Mouse (Mus musculus) midbrain, embryonic 16.5 days (tissue): ENCODE results near the gene Gm11361. TPM values are rescaled to one million over a fixed set of nuclear protein-coding genes. Genes with fewer than 3 reads are reported as not detected.

Source experiments
- ATAC-seq: fragments of 200-750 bp; cut with Nextera tagmentation; 2 replicates; pipeline ENCODE4 v1.8.0; 2017; ENCODE audit warnings: moderate TSS enrichment
- H3K27ac ChIP-seq: fragments of 300-500 bp; sonication (generic); 2 replicates; pipeline ENCODE4 v1.5.1; 2014; ENCODE audit warnings: mild to moderate bottlenecking, low read length, mixed read lengths
- H3K27me3 ChIP-seq: fragments of 300-500 bp; sonication (generic); 2 replicates; pipeline ENCODE4 v1.6.1; 2014; ENCODE audit warnings: low read depth, low read length, mixed read lengths; ENCODE audit not compliant: control insufficient read depth, insufficient read depth
- H3K36me3 ChIP-seq: fragments of 300-500 bp; sonication (generic); 2 replicates; pipeline ENCODE4 v1.6.1; 2014; ENCODE audit warnings: mild to moderate bottlenecking, low read length, moderate library complexity, mixed read lengths; ENCODE audit not compliant: control insufficient read depth, insufficient read depth
- H3K4me1 ChIP-seq: fragments of 300-500 bp; sonication (generic); 2 replicates; pipeline ENCODE4 v1.6.1; 2014; ENCODE audit warnings: mild to moderate bottlenecking, low read length, mixed read lengths; ENCODE audit not compliant: control insufficient read depth, insufficient read depth
- H3K4me2 ChIP-seq: fragments of 300-500 bp; sonication (generic); 2 replicates; pipeline ENCODE4 v1.6.1; 2014; ENCODE audit warnings: mild to moderate bottlenecking, low read length, mixed read lengths
- H3K4me3 ChIP-seq: fragments of 300-500 bp; sonication (generic); 2 replicates; pipeline ENCODE4 v1.5.1; 2014; ENCODE audit warnings: low read depth, mild to moderate bottlenecking, low read length, moderate library complexity, mixed read lengths
- H3K9ac ChIP-seq: fragments of 300-500 bp; sonication (generic); 2 replicates; pipeline ENCODE4 v1.6.1; 2014; ENCODE audit warnings: low read depth, low read length, mixed read lengths
- H3K9me3 ChIP-seq: fragments of 300-500 bp; sonication (generic); replicated peaks from 2 replicates; pipeline ENCODE4 v1.6.1; 2014; ENCODE audit warnings: mild to moderate bottlenecking, low read length, mixed read lengths; ENCODE audit not compliant: control insufficient read depth, poor library complexity, severe bottlenecking
- WGBS: fragments of 180-500 bp; shearing (Covaris S2); extraction: QIAGEN DNeasy Blood & Tissue Kit; methylation state at CpG from one replicate; pipeline ENCODE4 v1.1.7; 2014; 5-methylcytosine and 5-hydroxymethylcytosine counted together
- polyA plus RNA-seq: library from polyadenylated mRNA; unstranded; fragments of >200 nt; fragmentation: Nextera tagmentation; extraction: Ambion mirVana; gene quantifications from 2 replicates; pipeline ENCODE4 v1.2.1, GENCODE M21; 2015

The Gm11361 gene
- polyA plus RNA-seq: 1.5 and 2.5 TPM in 2 replicates

DNA sequence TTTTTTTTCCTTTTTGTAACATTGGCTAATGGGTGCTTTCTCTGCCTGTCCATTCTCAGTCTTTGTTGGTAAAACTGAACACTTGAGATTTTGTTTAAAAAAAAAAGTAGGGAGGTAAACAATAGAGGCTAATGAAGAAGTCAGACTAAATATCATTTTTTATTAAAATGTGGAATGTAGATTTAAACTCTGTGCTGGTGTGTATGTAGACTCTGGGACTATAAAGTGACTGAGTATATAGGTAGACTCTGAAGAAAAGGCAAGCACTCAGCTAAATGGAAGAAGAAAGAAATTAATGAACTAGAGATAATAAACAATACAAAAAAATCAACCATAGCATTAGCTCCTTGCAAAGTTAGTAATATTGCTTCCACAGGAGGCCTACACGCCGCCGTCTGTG, at the start of gene Gm11361:
Gm11361 (plus strand) TSS at position 301 of the 400 bp plus-strand sequence.
- Histone ChIP-seq H3K9me3 (no peaks in the 10 kb centered on the region), H3K4me1 (no peaks in the 10 kb centered on the region), H3K4me2 (no peak within 1 kb of the TSS), H3K27me3 (no peaks in the 10 kb centered on the region), H3K36me3 (no peaks in the 10 kb centered on the region), H3K4me3 (no peak within 1 kb of the TSS), H3K27ac (no peak within 1 kb of the TSS), H3K9ac (no peak within 1 kb of the TSS)
- WGBS: 94% methylated on average over 3 of the region's 3 CpGs
- no peak for ATAC-seq

DNA sequence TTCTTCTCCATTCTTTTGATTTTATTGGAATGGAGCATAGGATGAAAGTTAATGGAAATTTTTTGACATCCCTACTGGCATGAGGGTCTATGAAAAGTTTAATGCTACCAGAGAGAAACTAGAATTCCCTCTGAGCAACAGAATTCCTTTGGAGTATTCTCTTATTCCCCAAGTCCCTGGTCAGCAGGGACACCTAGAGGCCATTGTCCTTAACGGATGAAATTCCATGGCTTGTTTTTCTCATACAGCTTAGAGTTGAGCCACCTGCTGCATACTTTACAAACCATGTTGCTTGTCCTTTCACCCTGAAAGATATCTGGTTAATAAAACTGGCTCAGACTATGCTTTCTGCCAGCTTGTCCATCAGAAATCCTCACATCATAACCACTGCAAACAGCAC, 7.1 kb downstream of the Gm11361 start:
- no peaks in the 10 kb centered on the region for H3K27me3 ChIP-seq
- 17% methylated on average over 1 of the region's 1 CpGs for WGBS

DNA sequence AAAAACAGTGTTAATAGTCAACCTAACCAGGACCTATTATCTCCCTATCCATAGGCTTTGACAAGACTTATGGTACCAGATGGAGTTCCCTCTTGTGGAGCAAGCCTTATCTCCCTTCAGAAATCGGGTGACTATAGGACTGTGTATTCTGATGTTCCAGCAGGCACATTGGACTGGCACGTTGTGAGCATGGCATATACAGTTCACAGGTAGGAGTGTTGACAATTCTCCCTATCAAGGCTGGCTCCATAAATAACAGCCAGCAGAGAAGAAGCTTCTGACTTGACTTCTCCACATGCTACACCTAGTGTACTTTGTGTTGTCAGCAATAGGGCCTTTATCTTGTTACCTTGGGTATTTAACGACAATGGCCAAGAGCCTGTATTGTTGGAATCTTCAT, 30.0 kb downstream of the Gm11361 start:
- 98% methylated on average over 3 of the region's 3 CpGs for WGBS
- H3K9ac ChIP-seq: no peak overlapping the region

More for the DNA sequence above, 7.1 kb downstream of the Gm11361 start:
- H3K4me2 ChIP-seq: no peak overlapping the region
- no peaks in the 10 kb centered on the region for H3K36me3 ChIP-seq
- H3K4me3 ChIP-seq: no peak overlapping the region
- no peaks in the 10 kb centered on the region for H3K4me1 ChIP-seq
- no peak for ATAC-seq
- no peak overlapping the region for H3K27ac ChIP-seq
- no peak overlapping the region for H3K9ac ChIP-seq
- H3K9me3 ChIP-seq: no peaks in the 10 kb centered on the region

DNA sequence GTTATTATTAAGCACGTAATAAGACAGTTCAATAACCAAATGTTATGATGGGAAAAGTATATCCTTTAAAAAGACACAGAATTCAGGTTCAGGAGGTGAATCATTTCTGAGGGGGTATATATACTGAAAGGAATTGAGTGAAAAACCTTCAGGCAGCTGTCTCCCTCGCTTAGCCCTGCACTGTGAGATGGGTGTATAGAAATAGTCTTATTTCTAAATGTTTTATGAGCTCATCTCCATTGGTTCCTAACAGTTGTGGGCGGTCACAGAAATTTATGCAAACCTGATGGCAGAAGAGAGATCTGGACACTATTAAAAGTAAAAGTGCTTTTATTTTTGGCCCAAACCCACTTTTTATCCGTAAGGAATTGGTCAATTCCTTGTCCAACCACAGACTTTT, 36.9 kb downstream of the Gm11361 start:
- peak; percentile 59 for ATAC-seq
- H3K36me3 ChIP-seq: no peaks in the 10 kb centered on the region
- 57% methylated on average over 4 of the region's 4 CpGs for WGBS
- no peaks in the 10 kb centered on the region for H3K9me3 ChIP-seq
- peaks cover 23% of the 10 kb centered on the region for H3K4me1 ChIP-seq
- H3K9ac ChIP-seq: no peak overlapping the region
- H3K27me3 ChIP-seq: no peaks in the 10 kb centered on the region
- no peak overlapping the region for H3K4me2 ChIP-seq
- H3K27ac ChIP-seq: peak overlapping the region; percentile 82
- H3K4me3 ChIP-seq: no peak overlapping the region

More for the DNA sequence above, 30.0 kb downstream of the Gm11361 start:
- H3K36me3 ChIP-seq: no peaks in the 10 kb centered on the region
- no peak overlapping the region for H3K4me2 ChIP-seq
- H3K27ac ChIP-seq: no peak overlapping the region
- H3K27me3 ChIP-seq: no peaks in the 10 kb centered on the region
- H3K4me1 ChIP-seq: no peaks in the 10 kb centered on the region
- no peaks in the 10 kb centered on the region for H3K9me3 ChIP-seq
- H3K4me3 ChIP-seq: no peak overlapping the region
- ATAC-seq: no peak

DNA sequence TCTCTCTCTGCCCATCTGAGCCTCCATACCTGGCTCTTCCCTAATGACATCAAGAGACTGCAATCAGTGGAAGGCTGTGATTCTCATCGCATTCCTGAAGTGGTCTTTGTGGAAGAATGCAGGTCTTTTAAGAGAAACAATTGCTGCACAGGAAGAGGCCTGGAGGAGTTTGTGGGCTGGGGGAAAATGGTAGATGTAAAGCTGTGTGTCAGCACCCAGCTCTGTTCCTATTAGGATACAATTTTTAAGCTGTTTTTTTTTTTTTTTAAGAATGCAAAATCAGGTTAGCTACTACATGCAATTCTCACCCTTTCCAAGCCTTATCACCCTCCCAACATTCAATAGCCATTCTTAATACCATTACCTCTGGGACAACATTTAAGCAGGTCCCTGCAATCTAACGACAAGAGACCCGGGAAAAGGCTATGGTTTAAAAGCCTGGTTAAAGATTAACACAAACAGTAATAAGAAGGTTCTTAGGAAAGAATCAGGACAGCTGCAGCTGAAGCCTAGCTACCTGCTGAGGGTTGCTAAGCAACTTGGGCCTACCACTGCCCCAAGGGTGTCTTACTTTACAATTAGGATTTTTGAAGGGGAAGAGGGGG, 37.5 kb downstream of the Gm11361 start:
- Histone ChIP-seq H3K4me3 (no peak overlapping the region), H3K27me3 (no peaks in the 10 kb centered on the region), H3K27ac (peak overlapping the region; percentile 82), H3K9me3 (no peaks in the 10 kb centered on the region), H3K4me1 (peaks cover 23% of the 10 kb centered on the region), H3K4me2 (peak overlapping the region; percentile 20), H3K9ac (0 out of 2 replicates have a peak overlapping the region, but pooled peaks have one; percentile 21), H3K36me3 (no peaks in the 10 kb centered on the region)
- peak; percentile 89 for ATAC-seq
- under 1% methylated on average over 3 of the region's 3 CpGs for WGBS

DNA sequence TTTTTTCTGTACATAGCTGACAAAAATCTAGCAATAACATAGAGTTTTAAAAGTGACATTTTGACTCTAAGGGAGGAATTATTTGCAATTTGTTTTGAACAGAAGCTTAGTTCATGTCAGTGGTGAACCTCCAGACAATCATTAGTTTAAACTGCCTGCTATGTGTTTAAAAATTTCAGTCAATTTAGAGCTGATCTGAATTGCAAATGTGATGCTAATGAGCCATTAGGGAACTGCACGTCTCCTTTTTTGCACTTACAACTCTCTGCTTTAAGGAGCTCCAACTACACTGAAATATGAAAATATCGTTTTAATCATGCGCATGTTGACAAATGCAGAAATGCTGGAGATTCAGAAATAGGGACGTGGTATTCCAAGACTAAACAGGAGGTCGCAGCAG, 38.2 kb downstream of the Gm11361 start:
- Histone ChIP-seq H3K4me2 (peak overlapping the region; percentile 2; the same call in 1 of the 2 replicates), H3K27ac (peak overlapping the region; percentile 70), H3K9ac (no peak overlapping the region), H3K36me3 (no peaks in the 10 kb centered on the region), H3K4me3 (no peak overlapping the region), H3K27me3 (no peaks in the 10 kb centered on the region), H3K9me3 (no peaks in the 10 kb centered on the region), H3K4me1 (peaks cover 23% of the 10 kb centered on the region)
- peak; percentile 69 for ATAC-seq
- WGBS: 19% methylated on average over 5 of the region's 5 CpGs

DNA sequence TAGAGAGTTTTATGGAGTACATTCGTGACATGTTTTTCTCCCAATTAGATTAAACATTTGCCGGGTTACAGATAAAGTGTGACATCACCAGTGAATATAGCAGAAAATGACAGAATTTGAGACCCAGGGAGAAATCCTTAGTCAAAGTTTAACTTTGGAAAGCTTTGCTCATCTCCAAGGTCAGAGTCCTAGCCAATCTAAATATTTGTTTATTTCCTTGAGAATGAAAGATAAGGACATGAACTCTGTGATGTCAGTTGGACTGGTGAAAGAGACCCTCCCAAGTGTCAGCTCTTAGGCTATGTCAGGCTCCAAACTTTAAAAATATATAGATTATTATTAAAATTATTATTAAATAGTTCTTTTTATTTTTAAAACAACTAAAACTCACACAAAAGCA, 39.8 kb downstream of the Gm11361 start:
- Histone ChIP-seq H3K9ac (no peak overlapping the region), H3K4me1 (peaks cover 23% of the 10 kb centered on the region), H3K4me2 (no peak overlapping the region), H3K27me3 (no peaks in the 10 kb centered on the region), H3K4me3 (no peak overlapping the region), H3K36me3 (no peaks in the 10 kb centered on the region), H3K9me3 (no peaks in the 10 kb centered on the region), H3K27ac (no peak overlapping the region)
- WGBS: 88% methylated on average over 2 of the region's 2 CpGs
- ATAC-seq: no peak

DNA sequence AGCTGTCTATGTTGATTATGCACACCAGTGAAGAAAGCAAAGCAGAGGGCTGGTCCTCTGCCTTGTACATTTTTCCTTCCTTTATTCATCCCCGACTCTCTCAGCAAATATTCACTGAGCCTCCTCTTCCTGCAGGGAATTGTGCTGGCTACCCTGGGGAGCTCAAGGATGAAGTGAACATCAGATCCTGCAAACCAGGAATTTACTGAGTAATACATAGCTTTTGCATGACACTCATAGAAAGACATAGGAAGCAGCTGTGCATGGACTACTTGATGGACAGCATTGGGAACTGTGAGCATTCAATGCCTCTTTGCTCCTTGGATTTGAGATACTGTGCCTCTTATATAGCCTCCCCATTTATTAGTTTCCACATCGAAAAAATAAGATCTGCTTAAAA, 40.2 kb downstream of the Gm11361 start:
- no peak for ATAC-seq
- Histone ChIP-seq H3K4me3 (no peak overlapping the region), H3K4me1 (peaks cover 23% of the 10 kb centered on the region), H3K4me2 (no peak overlapping the region), H3K27ac (0 out of 2 replicates have a peak overlapping the region, but pooled peaks have one; percentile 6), H3K9me3 (no peaks in the 10 kb centered on the region), H3K36me3 (no peaks in the 10 kb centered on the region), H3K27me3 (no peaks in the 10 kb centered on the region), H3K9ac (no peak overlapping the region)
- 45% methylated on average over 2 of the region's 2 CpGs for WGBS
